Mouse (Mus musculus) erythroblast, embryonic 14.5 days (primary cell): ENCODE measurements around the gene Rasgrp4.

Source experiments
- GATA1 ChIP-seq: IDR thresholded peaks from 2 replicates; pipeline ENCODE4 v1.6.1; 2012; ENCODE audit warnings: low read length, inconsistent platforms, mixed read lengths
- TAL1 ChIP-seq: IDR thresholded peaks from 3 replicates; pipeline ENCODE4 v1.6.1; 2012; ENCODE audit warnings: low read length, inconsistent platforms, mixed read lengths

GRCm38 (mm10) chr7:29108992-29109955 is 25.4 kb upstream of the Rasgrp4 start:
- TF ChIP-seq GATA1 = no peak
- no peak for TF ChIP-seq TAL1
